Mouse (Mus musculus): ENCODE measurements at regions not wholly inside any gene's neighbourhood (a gene's known extent, or its start where the extent isn't known, plus 50 kb on each side); places are given as distances from the start of the nearest gene placed in this dataset.

GRCm38 (mm10) chr3:149163591-149163990, 173.2 kb upstream of the Adgrl2 start:
- Histone ChIP-seq H3K9me3 (replicated peaks) (no peaks in the 10 kb centered on the region), H3K27me3 (ENCODE audit: low read depth, poor library complexity, severe bottlenecking) (peaks cover 22% of the 10 kb centered on the region; the same call in 1 of the 2 replicates), H3K36me3 (no peaks in the 10 kb centered on the region), H3K4me1 (peaks cover 27% of the 10 kb centered on the region), H3K27ac (replicated peaks) (no peak overlapping the region), H3K4me3 (no peak overlapping the region)
- no peak for DNase-seq (ENCODE audit: low spot score)
- 90% methylated on average over 6 of the region's 6 CpGs for WGBS

GRCm38 (mm10) chr3:149160833-149161232, 170.5 kb upstream of the Adgrl2 start:
- peaks cover 9% of the 10 kb centered on the region; the same call in 1 of the 2 replicates for H3K4me1 ChIP-seq
- no peaks in the 10 kb centered on the region for H3K9me3 ChIP-seq (replicated peaks)
- WGBS: 95% methylated on average over 11 of the region's 11 CpGs
- no peaks in the 10 kb centered on the region for H3K36me3 ChIP-seq
- 0 out of 2 replicates have a peak, but pooled peaks cover 9% of the 10 kb centered on the region for H3K27me3 ChIP-seq (ENCODE audit: low read depth, poor library complexity, severe bottlenecking)
- H3K4me3 ChIP-seq: no peak overlapping the region
- no peak overlapping the region for H3K27ac ChIP-seq (replicated peaks)
- no peak for DNase-seq (ENCODE audit: low spot score)

GRCm38 (mm10) chr3:149157381-149157780, 167.0 kb upstream of the Adgrl2 start:
- H3K4me1 ChIP-seq: no peaks in the 10 kb centered on the region
- no peaks in the 10 kb centered on the region for H3K9me3 ChIP-seq (replicated peaks)
- no peak overlapping the region for H3K27ac ChIP-seq (replicated peaks)
- 95% methylated on average over 8 of the region's 8 CpGs for WGBS
- no peak overlapping the region for H3K4me3 ChIP-seq
- H3K36me3 ChIP-seq: no peaks in the 10 kb centered on the region
- H3K27me3 ChIP-seq (ENCODE audit: low read depth, poor library complexity, severe bottlenecking): no peaks in the 10 kb centered on the region
- DNase-seq (ENCODE audit: low spot score): no peak

GRCm38 (mm10) chr3:149152312-149152711, 162.0 kb upstream of the Adgrl2 start:
- WGBS: 80% methylated on average over 4 of the region's 4 CpGs
- Histone ChIP-seq H3K9me3 (replicated peaks) (no peaks in the 10 kb centered on the region), H3K27ac (replicated peaks) (no peak overlapping the region), H3K4me3 (no peak overlapping the region), H3K27me3 (ENCODE audit: low read depth, poor library complexity, severe bottlenecking) (no peaks in the 10 kb centered on the region), H3K4me1 (no peaks in the 10 kb centered on the region), H3K36me3 (no peaks in the 10 kb centered on the region)
- no peak for DNase-seq (ENCODE audit: low spot score)

- 89% methylated on average over 3 of the region's 3 CpGs for WGBS
- DNase-seq (ENCODE audit: low spot score): no peak
- H3K27ac ChIP-seq (replicated peaks): 0 out of 2 replicates have a peak overlapping the region, but pooled peaks have one; percentile 23
Measured at GRCm38 (mm10) chr3:149150796-149151195, 160.4 kb upstream of the Adgrl2 start.

GRCm38 (mm10) chr3:149148608-149149007, 158.3 kb upstream of the Adgrl2 start:
- Histone ChIP-seq H3K4me3 (no peak overlapping the region), H3K36me3 (no peaks in the 10 kb centered on the region), H3K9me3 (replicated peaks) (no peaks in the 10 kb centered on the region), H3K27ac (replicated peaks) (no peak overlapping the region), H3K4me1 (0 out of 2 replicates have a peak, but pooled peaks cover 3% of the 10 kb centered on the region), H3K27me3 (ENCODE audit: low read depth, poor library complexity, severe bottlenecking) (no peaks in the 10 kb centered on the region)
- no peak for DNase-seq (ENCODE audit: low spot score)
- WGBS: 83% methylated on average over 8 of the region's 8 CpGs

More at GRCm38 (mm10) chr3:149150796-149151195, 160.4 kb upstream of the Adgrl2 start:
- Histone ChIP-seq H3K4me3 (no peak overlapping the region), H3K36me3 (no peaks in the 10 kb centered on the region), H3K4me1 (0 out of 2 replicates have a peak, but pooled peaks cover 3% of the 10 kb centered on the region), H3K9me3 (replicated peaks) (no peaks in the 10 kb centered on the region), H3K27me3 (ENCODE audit: low read depth, poor library complexity, severe bottlenecking) (no peaks in the 10 kb centered on the region)

- no peak for DNase-seq (ENCODE audit: low spot score)
- no peak overlapping the region for H3K27ac ChIP-seq (replicated peaks)
- H3K36me3 ChIP-seq: no peaks in the 10 kb centered on the region
- H3K4me3 ChIP-seq: no peak overlapping the region
- 94% methylated on average over 6 of the region's 6 CpGs for WGBS
- H3K27me3 ChIP-seq (ENCODE audit: low read depth, poor library complexity, severe bottlenecking): no peaks in the 10 kb centered on the region
- no peaks in the 10 kb centered on the region for H3K9me3 ChIP-seq (replicated peaks)
- 0 out of 2 replicates have a peak, but pooled peaks cover 3% of the 10 kb centered on the region for H3K4me1 ChIP-seq
Measured at GRCm38 (mm10) chr3:149147916-149148315, 157.6 kb upstream of the Adgrl2 start.

- H3K9me3 ChIP-seq (replicated peaks): no peaks in the 10 kb centered on the region
- no peak overlapping the region for H3K27ac ChIP-seq (replicated peaks)
- H3K4me1 ChIP-seq: 0 out of 2 replicates have a peak, but pooled peaks cover 3% of the 10 kb centered on the region
- WGBS: 63% methylated on average over 9 of the region's 9 CpGs
- H3K36me3 ChIP-seq: no peaks in the 10 kb centered on the region
- DNase-seq (ENCODE audit: low spot score): no peak
- no peak overlapping the region for H3K4me3 ChIP-seq
- H3K27me3 ChIP-seq (ENCODE audit: low read depth, poor library complexity, severe bottlenecking): no peaks in the 10 kb centered on the region
Measured at GRCm38 (mm10) chr3:149146673-149147072, 156.3 kb upstream of the Adgrl2 start.

- Histone ChIP-seq H3K27ac (replicated peaks) (no peak overlapping the region), H3K4me3 (no peak overlapping the region), H3K9me3 (replicated peaks) (no peaks in the 10 kb centered on the region), H3K36me3 (no peaks in the 10 kb centered on the region), H3K4me1 (no peaks in the 10 kb centered on the region), H3K27me3 (ENCODE audit: low read depth, poor library complexity, severe bottlenecking) (no peaks in the 10 kb centered on the region)
- WGBS: 87% methylated on average over 3 of the region's 3 CpGs
- no peak for DNase-seq (ENCODE audit: low spot score)
Measured at GRCm38 (mm10) chr3:149140461-149140860, 150.1 kb upstream of the Adgrl2 start.

- peaks cover 10% of the 10 kb centered on the region for H3K4me1 ChIP-seq
- DNase-seq (ENCODE audit: low spot score): no peak
- no peaks in the 10 kb centered on the region for H3K9me3 ChIP-seq (replicated peaks)
- 86% methylated on average over 9 of the region's 9 CpGs for WGBS
- H3K27me3 ChIP-seq (ENCODE audit: low read depth, poor library complexity, severe bottlenecking): no peaks in the 10 kb centered on the region
- no peak overlapping the region for H3K27ac ChIP-seq (replicated peaks)
- H3K36me3 ChIP-seq: no peaks in the 10 kb centered on the region
- no peak overlapping the region for H3K4me3 ChIP-seq
Measured at GRCm38 (mm10) chr3:149134028-149134938, 143.9 kb upstream of the Adgrl2 start.

GRCm38 (mm10) chr3:149118806-149119205, 128.5 kb upstream of the Adgrl2 start:
- Histone ChIP-seq H3K9me3 (replicated peaks) (no peaks in the 10 kb centered on the region), H3K4me1 (peaks cover 12% of the 10 kb centered on the region; the same call in 1 of the 2 replicates), H3K36me3 (no peaks in the 10 kb centered on the region), H3K27ac (replicated peaks) (no peak overlapping the region), H3K4me3 (no peak overlapping the region), H3K27me3 (ENCODE audit: low read depth, poor library complexity, severe bottlenecking) (no peaks in the 10 kb centered on the region)
- WGBS: 91% methylated on average over 5 of the region's 5 CpGs
- no peak for DNase-seq (ENCODE audit: low spot score)

- Histone ChIP-seq H3K4me1 (peaks cover 12% of the 10 kb centered on the region; the same call in 1 of the 2 replicates), H3K36me3 (no peaks in the 10 kb centered on the region), H3K4me3 (no peak overlapping the region), H3K27me3 (ENCODE audit: low read depth, poor library complexity, severe bottlenecking) (no peaks in the 10 kb centered on the region), H3K9me3 (replicated peaks) (no peaks in the 10 kb centered on the region), H3K27ac (replicated peaks) (no peak overlapping the region)
- no peak for DNase-seq (ENCODE audit: low spot score)
- WGBS: 76% methylated on average over 4 of the region's 4 CpGs
Measured at GRCm38 (mm10) chr3:149117684-149118056, 127.3 kb upstream of the Adgrl2 start.

- Histone ChIP-seq H3K36me3 (no peaks in the 10 kb centered on the region), H3K4me3 (no peak overlapping the region), H3K9me3 (replicated peaks) (no peaks in the 10 kb centered on the region), H3K27me3 (ENCODE audit: low read depth, poor library complexity, severe bottlenecking) (no peaks in the 10 kb centered on the region), H3K27ac (replicated peaks) (no peak overlapping the region), H3K4me1 (peaks cover 12% of the 10 kb centered on the region; the same call in 1 of the 2 replicates)
- peak; percentile 13 for DNase-seq (ENCODE audit: low spot score)
- 68% methylated on average over 6 of the region's 6 CpGs for WGBS
Measured at GRCm38 (mm10) chr3:149117018-149117683, 126.8 kb upstream of the Adgrl2 start.
